Mouse (Mus musculus) left cerebral cortex, postnatal 10 days (tissue): ENCODE results near the gene Dnajb2. TPM values are rescaled to one million over a fixed set of nuclear protein-coding genes. Genes with fewer than 3 reads are reported as not detected.

ENCODE experiments used
- DNase-seq, 2 experiments: peaks; one replicate each; pipeline ENCODE4 v3.0.0; 2021 to 2022; ENCODE audit warnings: low spot score in 2 of 2, mixed read lengths in 1 of 2; ENCODE audit errors: extremely low spot score in 1 of 2
- intact Hi-C: fragments of 180-260 bp; cut with DNase I; formaldehyde crosslinking; loops from one replicate; pipeline ENCODE4 v1.15.1; 2025
- total RNA-seq, 2 experiments: library from RNA; stranded (reverse); gene quantifications; 2 replicates each; pipeline ENCODE4 v1.2.3; 2021

The Dnajb2 gene
- total RNA-seq, 2 experiments from 2014 or later: 64.1 to 69.0 TPM

DNA sequence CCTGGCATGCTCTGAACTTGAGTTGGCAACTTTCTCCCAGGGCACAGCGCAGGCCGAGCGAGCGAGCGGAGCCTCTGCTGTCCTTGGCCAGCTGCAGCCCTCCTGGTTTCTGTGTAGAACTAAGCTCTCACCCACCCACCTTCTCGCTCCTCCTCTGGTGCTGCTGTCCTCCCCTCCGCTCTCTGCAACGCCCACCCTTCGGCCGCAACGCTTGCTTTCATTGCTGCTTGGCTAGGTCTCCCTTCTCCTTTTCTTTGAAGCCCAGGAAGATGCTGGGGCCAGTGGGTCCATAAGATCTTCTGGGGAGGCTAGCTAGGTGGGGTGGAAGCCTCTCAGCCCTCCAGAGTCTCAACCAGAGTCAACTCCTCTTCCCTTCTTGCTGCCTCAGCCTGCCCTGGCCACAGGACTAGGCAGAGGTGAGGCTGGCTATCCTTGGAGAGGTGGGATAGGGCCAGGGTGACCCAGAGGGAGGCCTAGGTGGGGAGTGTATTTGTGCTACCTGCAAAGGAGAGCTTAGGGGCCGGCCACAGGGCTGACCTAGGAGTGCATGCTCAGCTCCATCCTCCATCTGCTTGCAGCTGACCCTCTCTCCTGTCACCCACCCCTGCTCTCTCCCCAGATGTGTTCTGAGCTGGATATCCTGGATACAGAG, 8.1 kb downstream of the Dnajb2 start:
- no peak for DNase-seq
- intact Hi-C loops: no loop called here

DNA sequence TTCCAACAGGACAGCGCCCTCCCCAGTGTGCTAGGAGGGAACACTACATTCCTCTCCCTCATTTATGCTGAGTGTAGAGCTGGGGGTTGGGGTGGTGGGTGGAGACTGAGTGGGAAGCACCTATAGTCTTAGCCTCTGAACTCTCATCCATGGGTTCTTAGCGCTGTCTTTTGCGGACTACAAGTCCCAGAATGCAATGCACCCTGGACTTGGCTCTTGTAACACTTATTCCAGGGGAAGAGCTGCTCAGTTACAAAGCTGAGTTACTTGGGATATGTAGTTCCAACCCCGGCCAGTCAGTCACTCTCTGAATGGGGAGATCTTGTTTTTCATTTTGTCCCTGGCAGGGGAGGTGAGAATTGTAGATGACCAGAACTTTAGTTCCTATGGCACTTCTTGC, 8.6 kb downstream of the Dnajb2 start:
- intact Hi-C loops: no loop called here
- DNase-seq: peak in 1 of 2 experiments; percentile 66

DNA sequence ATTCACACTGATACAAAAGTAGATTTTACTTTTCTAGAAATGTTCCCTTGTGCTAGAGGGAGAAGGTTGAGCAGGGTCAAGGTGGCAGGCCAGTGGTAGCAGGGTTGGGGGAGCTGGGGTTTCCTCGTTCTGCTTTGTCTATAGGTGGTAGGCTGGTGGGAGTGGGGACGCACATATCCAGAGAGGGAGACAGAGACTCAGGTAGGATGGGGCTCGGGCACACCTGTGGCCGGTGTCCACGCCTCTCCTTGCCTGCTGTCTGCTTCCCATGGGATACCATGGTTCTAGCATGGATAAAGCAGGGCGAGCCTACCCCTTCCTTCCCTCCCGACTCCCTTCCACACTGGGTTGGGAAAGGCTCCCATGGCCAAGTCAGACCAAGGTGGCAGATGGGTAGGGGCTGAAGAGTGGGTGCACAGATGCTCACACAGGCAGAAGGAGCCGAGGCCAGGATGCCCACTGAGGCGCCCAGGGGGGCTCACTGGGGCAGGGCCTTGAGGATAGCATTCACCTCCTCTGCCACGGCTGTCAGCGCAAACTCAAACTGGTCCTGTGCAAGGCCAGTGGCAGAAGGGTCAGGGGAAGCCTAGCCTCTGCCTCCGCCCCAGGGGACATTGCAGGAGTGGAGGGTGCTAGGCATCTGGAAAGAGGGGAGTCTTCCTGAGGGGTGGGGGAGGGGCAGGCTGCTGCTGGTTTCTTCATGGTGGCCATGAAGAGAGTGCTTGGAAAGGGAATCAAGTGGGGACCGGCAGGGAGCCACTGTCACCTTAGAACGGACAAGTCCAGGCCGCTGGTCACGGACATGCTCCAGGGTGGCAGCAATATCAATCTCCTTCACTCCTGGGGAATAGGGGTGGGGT, 11.1 kb downstream of the Dnajb2 start:
- no peak for DNase-seq
- intact Hi-C loops: no loop called here

DNA sequence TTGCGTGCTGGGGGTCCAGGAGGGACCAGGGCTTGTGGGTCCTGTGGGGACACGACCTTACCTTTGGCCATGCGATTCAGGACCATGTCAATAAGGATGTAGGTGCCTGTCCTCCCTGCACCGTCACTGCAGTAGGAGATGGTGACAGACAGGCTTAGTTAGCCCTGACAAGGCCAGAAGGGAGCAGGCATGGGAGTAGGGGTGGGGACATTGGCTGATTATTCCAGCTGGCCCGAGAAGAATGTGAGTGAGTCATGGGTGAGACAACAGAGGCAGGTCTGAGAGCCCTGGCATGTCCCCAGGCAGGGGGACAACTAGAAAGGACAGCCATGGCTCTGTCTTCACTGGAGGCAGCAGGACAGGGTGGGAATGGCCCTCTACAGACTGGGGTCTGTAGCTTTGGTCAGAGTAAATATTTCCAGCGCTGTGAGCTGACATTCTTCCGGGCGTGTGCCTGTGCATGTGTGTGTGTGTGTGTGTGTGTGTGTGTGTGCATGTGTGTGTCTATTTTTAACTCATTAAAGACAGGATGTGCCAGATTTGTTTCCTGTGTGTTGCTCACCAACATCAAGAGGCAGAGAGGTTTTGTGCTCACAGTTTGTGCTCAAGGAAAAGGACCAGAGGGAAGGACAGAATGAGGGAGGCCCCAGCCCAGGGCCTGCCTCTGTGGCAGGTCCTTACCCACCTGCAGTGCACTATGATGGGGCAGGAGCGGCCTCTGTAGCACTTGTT, 12.0 kb downstream of the Dnajb2 start:
- intact Hi-C loops: no loop called here
- DNase-seq: peak in 1 of 2 experiments; percentile 55

DNA sequence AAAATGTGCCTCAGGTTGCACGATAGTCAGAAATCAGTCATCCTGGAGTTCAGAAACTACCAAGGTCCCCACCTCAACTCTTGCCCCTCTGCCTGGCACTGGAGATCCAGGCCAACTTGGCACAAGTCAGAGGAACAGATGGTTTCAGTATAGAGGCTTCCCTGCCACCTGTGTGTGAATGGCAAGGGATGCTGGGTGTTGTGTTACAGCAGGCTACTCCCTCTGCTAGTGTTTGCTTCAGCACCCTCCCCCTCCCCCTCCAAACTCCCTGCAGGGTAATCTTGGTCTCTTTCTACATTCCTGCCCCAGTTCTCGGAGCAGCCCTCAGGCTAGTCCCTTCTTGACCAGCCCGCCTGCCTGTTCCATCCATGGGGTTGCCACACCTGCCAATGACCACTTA, 14.3 kb downstream of the Dnajb2 start:
- DNase-seq: no peak
- intact Hi-C loops: loop anchor here (5.0 kb wide), 1 partner anchor 42 kb away; no protein-coding TSS in a partner anchor

DNA sequence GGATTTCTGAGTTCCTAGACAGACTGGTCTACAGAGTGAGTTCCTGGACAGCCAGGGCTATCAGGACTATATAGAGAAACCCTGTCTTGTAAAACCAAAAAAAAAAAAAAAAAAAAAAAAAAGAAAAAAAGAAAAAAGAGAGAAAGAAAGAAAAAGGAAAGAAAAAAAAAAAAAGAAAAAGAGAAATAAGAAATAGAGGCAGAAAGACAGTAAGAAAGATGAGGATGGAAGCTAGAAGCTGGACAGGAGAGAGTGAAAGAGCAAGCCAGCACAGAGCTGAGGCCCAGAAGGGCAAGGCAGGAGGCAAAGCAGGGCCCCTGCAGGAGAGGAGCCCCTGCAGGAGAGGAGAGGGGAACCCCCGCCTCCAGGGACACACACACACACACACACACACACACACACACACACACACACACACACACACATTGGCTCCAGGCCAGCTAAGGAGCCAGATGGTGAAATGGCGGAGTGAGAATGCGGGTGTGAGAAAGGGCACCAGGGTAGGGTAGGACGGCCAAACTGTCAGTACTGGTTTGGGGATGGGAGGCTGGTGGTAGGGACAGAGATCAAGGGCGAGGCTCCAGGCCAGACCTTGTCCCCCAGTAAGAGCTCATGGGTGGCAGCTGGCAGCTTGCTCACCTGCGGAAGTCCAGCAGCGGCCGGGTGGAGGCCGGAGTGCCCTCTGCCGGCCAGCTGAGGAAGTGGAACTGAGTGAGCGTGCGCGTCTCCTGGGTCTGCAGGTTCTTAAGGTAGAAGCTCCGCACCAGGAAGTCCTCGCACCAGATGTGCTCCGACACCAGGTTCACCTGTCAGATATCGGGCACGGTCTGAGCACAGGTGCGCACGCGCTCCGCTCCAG, 15.1 kb downstream of the Dnajb2 start:
- intact Hi-C loops: loop anchor here (5.0 kb wide), 1 partner anchor 41 kb away; no protein-coding TSS in a partner anchor
- DNase-seq: peak in 1 of 2 experiments; percentile 76

DNA sequence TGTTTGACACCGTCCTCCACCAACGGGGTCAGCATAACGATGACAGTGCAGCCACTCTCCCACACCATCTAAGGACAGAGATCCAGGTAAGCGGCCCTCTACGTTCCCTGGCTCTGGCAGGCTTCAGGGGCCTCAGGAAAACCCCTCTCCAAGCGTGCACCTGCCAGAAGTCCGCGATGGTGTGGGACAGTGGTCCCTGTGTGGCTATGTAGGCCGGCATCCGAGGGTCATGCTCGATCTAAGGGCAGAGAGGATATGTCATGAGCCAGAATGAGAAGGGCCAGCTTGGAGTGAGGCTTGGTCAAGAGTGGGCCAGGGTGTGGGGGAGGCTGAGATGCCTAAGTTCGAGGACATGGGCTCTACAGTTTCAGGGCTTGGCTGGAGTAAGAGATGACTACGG, 16.1 kb downstream of the Dnajb2 start:
- no peak for DNase-seq
- intact Hi-C loops: loop anchor here (5.0 kb wide), 1 partner anchor 40 kb away; no protein-coding TSS in a partner anchor

DNA sequence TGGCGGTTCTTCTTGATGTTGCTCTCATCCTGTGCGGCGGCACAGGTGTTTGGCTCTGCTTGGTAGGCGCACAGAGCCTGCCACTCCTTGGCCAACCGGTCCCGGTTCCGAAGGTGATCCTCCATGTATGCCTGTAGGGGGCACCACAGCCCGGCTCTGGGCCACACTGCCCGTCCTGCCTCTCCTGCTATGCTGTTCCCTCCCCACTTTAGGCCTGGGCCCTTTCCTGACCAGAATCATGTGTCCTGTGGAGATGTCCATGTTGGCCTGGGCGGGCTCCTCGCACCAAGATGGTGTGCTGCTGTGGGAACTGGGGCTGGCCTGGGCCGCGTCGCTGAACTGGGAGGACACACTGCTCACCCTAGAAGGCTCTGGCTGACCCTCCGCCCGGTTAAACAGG, 16.8 kb downstream of the Dnajb2 start:
- no peak for DNase-seq
- intact Hi-C loops: loop anchor here (5.0 kb wide), 1 partner anchor 39 kb away; no protein-coding TSS in a partner anchor

DNA sequence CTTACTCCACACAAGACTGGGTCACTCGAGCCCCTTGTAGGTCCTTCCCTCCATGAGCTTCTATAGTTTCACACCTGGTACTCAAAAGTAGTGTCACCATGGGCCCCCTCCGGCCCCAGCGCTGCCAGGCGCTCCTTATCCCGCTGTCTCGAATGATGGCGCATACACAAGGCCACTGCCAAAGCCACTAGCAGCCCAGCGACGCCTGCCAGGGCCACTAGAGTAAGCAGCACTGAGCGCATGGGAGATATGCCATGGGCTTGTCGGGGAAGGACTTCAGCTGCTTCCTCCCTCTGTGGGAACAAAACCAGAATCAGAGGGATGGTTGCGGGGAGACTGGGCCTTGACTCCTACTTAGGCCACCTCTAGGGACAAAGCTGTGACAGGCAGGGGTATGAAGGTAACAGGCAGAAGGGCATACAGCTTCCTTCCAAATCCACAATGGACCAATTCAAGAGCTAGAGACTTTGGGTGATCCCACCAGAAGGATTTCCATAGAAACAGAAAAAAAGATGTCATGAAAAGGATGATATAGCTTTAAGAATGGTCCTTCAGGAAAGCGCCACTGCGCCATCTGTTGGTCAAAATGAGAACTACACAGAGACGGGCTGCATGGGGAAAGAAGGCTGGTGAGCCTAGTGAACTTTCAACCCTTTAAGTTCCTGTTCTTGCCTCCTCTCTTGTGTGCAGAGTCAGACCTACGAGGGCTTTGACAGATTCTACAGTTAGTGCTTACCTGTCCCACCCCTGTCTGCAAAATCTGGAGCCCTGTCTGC, 17.8 kb downstream of the Dnajb2 start:
- intact Hi-C loops: loop anchor here (5.0 kb wide), 1 partner anchor 38 kb away; no protein-coding TSS in a partner anchor
- DNase-seq: peak; percentile 81 to 82

DNA sequence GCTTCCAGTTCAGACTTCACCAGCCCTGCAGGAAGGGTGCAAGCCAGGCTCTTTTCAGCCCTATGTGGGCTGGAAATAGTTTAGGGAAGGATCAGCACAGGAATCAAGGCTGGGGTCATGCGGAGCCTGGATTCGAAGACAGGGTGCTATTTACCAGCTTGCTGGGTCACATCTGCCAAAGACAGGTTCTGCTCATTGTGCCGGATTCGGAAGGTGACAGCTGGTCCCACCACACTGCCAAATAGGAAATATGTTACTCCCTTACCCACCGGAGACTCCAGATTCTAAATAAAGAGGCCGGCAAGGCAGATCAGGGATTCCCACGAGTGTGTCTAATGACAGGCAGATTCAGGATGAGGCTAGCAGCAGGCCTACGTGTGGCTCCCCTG, 18.4 kb downstream of the Dnajb2 start:
- DNase-seq: no peak
- intact Hi-C loops: loop anchor here (5.0 kb wide), 1 partner anchor 38 kb away; no protein-coding TSS in a partner anchor

DNA sequence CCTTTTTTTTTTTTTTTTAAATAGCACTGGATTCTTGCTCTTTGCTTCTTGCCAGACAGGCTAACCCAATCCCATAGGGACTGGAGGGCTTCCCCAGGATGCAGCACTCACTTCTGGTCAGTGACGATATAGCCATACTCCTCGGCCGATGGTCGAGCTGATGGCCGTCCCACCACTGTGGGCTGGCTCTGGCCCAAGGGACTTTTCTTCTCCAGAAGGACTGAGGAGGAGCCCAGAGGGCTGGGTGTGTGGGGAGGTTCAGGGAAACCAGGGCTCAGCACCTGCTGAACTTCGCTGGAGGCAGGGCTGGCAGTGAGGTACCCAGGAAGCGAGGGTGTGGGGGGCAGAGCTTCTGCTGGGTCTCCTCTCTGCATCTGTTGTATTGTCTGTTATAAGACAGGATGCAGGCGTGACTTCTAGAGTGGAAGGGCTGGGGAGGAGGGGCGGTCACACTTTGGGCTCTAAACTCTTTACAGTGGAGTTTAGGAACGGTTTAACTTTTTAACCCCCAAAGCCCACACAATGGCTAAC, 19.4 kb downstream of the Dnajb2 start:
- intact Hi-C loops: no loop called here
- DNase-seq: no peak

DNA sequence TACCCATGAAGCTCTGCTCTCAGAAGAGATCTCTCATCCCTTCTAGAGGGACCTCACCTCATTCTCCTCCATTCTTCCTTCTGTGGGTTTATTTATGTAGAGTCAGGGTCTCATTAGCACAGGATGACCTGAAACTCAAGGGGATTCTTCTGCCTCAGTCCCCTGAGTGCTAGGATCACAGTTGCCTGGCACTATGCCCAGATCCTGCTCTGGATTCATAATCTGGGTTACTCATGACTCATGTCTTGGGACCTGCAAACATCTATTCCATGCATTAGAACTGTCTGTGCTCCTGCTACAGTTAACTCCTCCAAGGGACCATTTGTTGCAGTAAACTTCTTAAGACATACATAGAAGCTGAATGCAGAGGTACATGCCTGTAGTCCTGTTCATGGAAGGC, 25.1 kb downstream of the Dnajb2 start:
- DNase-seq: no peak
- intact Hi-C loops: no loop called here

DNA sequence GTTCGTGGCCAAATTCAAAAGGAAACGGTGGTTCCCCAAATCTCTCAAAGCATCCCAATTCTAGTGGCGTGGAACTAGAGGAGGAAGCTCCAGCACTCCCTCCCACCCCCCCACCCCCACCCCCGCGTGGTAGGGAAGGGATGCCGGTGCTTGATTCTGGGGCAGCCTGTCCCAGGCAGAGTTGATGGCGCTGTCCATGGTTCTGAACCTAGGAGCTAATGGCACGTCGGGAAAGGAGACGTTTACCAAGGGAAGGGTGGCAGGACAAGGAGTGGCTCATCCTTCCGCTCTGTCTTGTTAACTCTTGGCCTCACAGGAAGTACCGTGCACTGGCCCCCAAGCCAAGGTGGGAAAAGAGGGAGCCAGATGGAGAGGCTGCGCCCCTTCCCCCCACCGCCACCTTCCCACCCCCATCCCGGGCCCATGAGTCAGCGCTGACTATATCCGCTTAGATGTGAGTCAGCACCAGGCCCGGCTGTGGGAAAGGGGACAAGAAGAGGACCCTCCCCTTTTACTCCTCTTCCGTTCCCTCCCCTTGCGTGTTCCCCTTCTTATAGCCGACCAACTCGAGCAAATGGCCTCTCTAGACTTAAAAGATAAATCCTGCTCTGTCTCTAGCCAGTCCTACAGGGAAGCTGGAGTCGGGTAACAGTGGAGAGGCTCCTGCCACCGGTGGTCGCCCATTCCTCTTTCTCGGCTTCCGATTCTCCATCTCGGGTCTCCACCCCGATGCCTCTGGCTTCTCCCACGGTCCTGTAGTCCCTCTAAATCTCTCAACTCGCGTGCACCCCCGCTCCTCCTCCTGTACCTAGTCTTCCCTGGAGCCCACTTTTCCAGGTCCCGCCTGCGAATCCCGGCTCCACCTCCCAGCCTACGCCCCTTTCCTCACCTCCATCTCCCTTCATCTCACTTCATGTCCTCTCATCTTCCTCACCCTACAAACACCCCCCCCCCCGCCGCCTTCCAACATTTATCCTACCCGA, 27.1 kb downstream of the Dnajb2 start:
- intact Hi-C loops: no loop called here
- peak in 1 of 2 experiments; percentile 69 for DNase-seq

DNA sequence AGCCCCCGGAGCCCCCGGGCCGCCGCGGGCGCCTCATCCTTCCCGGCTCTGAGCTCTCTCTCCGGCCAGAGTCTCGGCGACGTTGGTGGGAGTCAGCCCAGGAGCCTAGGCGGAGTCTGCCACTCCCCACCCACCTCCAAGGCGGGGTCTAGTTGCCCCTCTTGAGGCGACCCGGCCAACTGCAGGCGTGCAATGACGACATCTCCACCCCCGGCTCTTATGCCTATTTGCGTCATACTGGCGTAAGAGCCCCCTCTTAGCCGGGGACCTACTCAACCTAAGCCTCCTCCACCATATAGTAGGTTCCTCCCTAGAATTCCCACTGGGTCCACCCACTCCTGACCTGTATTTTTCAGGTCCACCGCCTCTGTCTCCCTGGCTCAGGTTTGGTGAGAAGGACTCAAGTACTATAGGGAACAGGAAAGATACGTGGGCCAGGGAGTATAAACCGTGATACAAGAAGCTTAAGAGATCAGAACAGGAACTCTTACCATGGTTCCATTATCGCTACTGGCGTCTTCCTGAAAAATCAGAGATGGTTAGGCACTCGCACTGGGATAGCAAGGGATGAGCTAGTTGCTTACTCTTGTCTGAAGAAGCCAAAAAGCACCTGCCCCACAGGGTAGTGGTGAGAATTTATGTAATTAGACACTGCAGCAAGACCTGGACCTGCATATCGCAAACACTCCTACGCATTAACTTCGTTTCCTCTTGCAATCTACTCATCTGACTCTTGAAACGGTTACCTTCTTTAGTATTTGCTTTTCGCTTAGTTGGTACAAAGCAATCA, 28.1 kb downstream of the Dnajb2 start, which contains the start of gene Ptprn:
Gene Ptprn, minus strand, starts transcription at position 412 of the 790 bp plus-strand sequence.
- intact Hi-C loops: no loop called here
- peak; percentile 74 to 80 for DNase-seq
